Mouse (Mus musculus) liver, embryonic 15.5 days (tissue): Measurements from ENCODE around the gene Gm4894. TPM values are rescaled to one million over a fixed set of nuclear protein-coding genes. Genes with fewer than 3 reads are reported as not detected.

Source experiments
- ATAC-seq: fragments of 200-750 bp; cut with Nextera tagmentation; 2 replicates; pipeline ENCODE4 v1.8.0; 2017; ENCODE audit warnings: moderate number of reproducible peaks, mild to moderate bottlenecking, moderate library complexity; ENCODE audit not compliant: insufficient read depth
- H3K27ac ChIP-seq: fragments of 300-500 bp; sonication (generic); replicated peaks from 2 replicates; pipeline ENCODE4 v1.5.1; 2015; ENCODE audit warnings: mild to moderate bottlenecking, inconsistent platforms
- H3K27me3 ChIP-seq: fragments of 300-500 bp; sonication (generic); 2 replicates; pipeline ENCODE4 v1.6.1; 2015; ENCODE audit warnings: mild to moderate bottlenecking, inconsistent platforms
- H3K36me3 ChIP-seq: fragments of 300-500 bp; sonication (generic); replicated peaks from 2 replicates; pipeline ENCODE4 v1.6.1; 2015; ENCODE audit warnings: moderate library complexity, mild to moderate bottlenecking, inconsistent platforms
- H3K4me1 ChIP-seq: fragments of 300-500 bp; sonication (generic); replicated peaks from 2 replicates; pipeline ENCODE4 v1.6.1; 2015; ENCODE audit warnings: inconsistent platforms
- H3K4me2 ChIP-seq: fragments of 300-500 bp; sonication (generic); 2 replicates; pipeline ENCODE4 v1.6.1; 2015; ENCODE audit warnings: moderate library complexity, mild to moderate bottlenecking, inconsistent platforms
- H3K4me3 ChIP-seq: fragments of 300-500 bp; sonication (generic); replicated peaks from 2 replicates; pipeline ENCODE4 v1.5.1; 2015; ENCODE audit warnings: mild to moderate bottlenecking, inconsistent platforms
- H3K9ac ChIP-seq: fragments of 300-500 bp; sonication (generic); 2 replicates; pipeline ENCODE4 v1.6.1; 2015; ENCODE audit warnings: moderate library complexity, mild to moderate bottlenecking, inconsistent platforms
- H3K9me3 ChIP-seq: fragments of 300-500 bp; sonication (generic); replicated peaks from 2 replicates; pipeline ENCODE4 v1.6.1; 2016; ENCODE audit warnings: inconsistent platforms
- WGBS: fragments of 180-500 bp; shearing (Covaris S2); methylation state at CpG from one replicate; pipeline ENCODE4 v1.1.7; 2015; ENCODE audit warnings: mixed read lengths; ENCODE audit not compliant: insufficient replicate concordance; 5-methylcytosine and 5-hydroxymethylcytosine counted together
- polyA plus RNA-seq: library from polyadenylated mRNA; unstranded; fragments of >200 nt; fragmentation: Nextera tagmentation; extraction: Ambion mirVana; gene quantifications from 2 replicates; pipeline ENCODE4 v1.2.1, GENCODE M21; 2015

Gene Gm4894
- polyA plus RNA-seq, 1 experiment from 2014 or later, result not detected

GRCm38 (mm10) chr9:49275976-49276375, 25.6 kb downstream of the Gm4894 start:
- Histone ChIP-seq H3K9ac (no peak overlapping the region), H3K9me3 (no peaks in the 10 kb centered on the region), H3K36me3 (no peaks in the 10 kb centered on the region), H3K4me1 (no peaks in the 10 kb centered on the region), H3K4me2 (no peak overlapping the region), H3K4me3 (no peak overlapping the region), H3K27ac (no peak overlapping the region), H3K27me3 (no peaks in the 10 kb centered on the region)
- WGBS, result 49% methylated on average over 4 of the region's 4 CpGs
- no peak for ATAC-seq

GRCm38 (mm10) chr9:49276542-49277334, 26.4 kb downstream of the Gm4894 start:
- 78% methylated on average over 11 of the region's 11 CpGs for WGBS
- no peak overlapping the region for H3K9ac ChIP-seq
- no peaks in the 10 kb centered on the region for H3K36me3 ChIP-seq
- no peak overlapping the region for H3K4me2 ChIP-seq
- no peaks in the 10 kb centered on the region for H3K9me3 ChIP-seq
- no peaks in the 10 kb centered on the region for H3K27me3 ChIP-seq
- no peak for ATAC-seq
- no peak overlapping the region for H3K27ac ChIP-seq
- H3K4me3 ChIP-seq, result no peak overlapping the region
- no peaks in the 10 kb centered on the region for H3K4me1 ChIP-seq

- ATAC-seq, result no peak
- no peaks in the 10 kb centered on the region for H3K27me3 ChIP-seq
- no peak overlapping the region for H3K4me3 ChIP-seq
- H3K9ac ChIP-seq, result no peak overlapping the region
- H3K9me3 ChIP-seq, result no peaks in the 10 kb centered on the region
- no peak overlapping the region for H3K4me2 ChIP-seq
- no peaks in the 10 kb centered on the region for H3K36me3 ChIP-seq
- no peaks in the 10 kb centered on the region for H3K4me1 ChIP-seq
- WGBS, result 40% methylated on average over 1 of the region's 1 CpGs
- H3K27ac ChIP-seq, result no peak overlapping the region
Observed at GRCm38 (mm10) chr9:49295101-49295500, 44.8 kb downstream of the Gm4894 start.

- Histone ChIP-seq H3K4me1 (no peaks in the 10 kb centered on the region), H3K9ac (no peak overlapping the region), H3K4me2 (no peak overlapping the region), H3K27ac (no peak overlapping the region), H3K27me3 (no peaks in the 10 kb centered on the region), H3K36me3 (no peaks in the 10 kb centered on the region), H3K9me3 (no peaks in the 10 kb centered on the region), H3K4me3 (no peak overlapping the region)
- 55% methylated on average over 3 of the region's 3 CpGs for WGBS
- ATAC-seq, result no peak
Observed at GRCm38 (mm10) chr9:49307576-49307975, 57.2 kb downstream of the Gm4894 start.

GRCm38 (mm10) chr9:49310821-49311220, 60.5 kb downstream of the Gm4894 start:
- WGBS, result 39% methylated on average over 4 of the region's 4 CpGs
- Histone ChIP-seq H3K4me1 (no peaks in the 10 kb centered on the region), H3K4me2 (no peak overlapping the region), H3K36me3 (no peaks in the 10 kb centered on the region), H3K4me3 (no peak overlapping the region), H3K9me3 (no peaks in the 10 kb centered on the region), H3K27me3 (no peaks in the 10 kb centered on the region), H3K9ac (no peak overlapping the region), H3K27ac (no peak overlapping the region)
- no peak for ATAC-seq

- no peak overlapping the region for H3K4me3 ChIP-seq
- H3K27me3 ChIP-seq, result no peaks in the 10 kb centered on the region
- no peaks in the 10 kb centered on the region for H3K4me1 ChIP-seq
- H3K9ac ChIP-seq, result no peak overlapping the region
- no peak for ATAC-seq
- H3K9me3 ChIP-seq, result no peaks in the 10 kb centered on the region
- H3K27ac ChIP-seq, result no peak overlapping the region
- no peak overlapping the region for H3K4me2 ChIP-seq
- no peaks in the 10 kb centered on the region for H3K36me3 ChIP-seq
Observed at GRCm38 (mm10) chr9:49318638-49319037, 68.3 kb downstream of the Gm4894 start.

Other genes with a start within 250 kb of the Gm4894 start
- gene Zw10, start 194.9 kb upstream of the Gm4894 start, polyA plus RNA-seq, result 19.7 and 19.8 TPM in 2 replicates
- gene Tmprss5, start 169.3 kb upstream of the Gm4894 start, polyA plus RNA-seq, result not detected in 2 replicates
- gene Drd2, start 90.1 kb downstream of the Gm4894 start, polyA plus RNA-seq, result not detected in 2 replicates
- not detected in 2 replicates for gene Ankk1, start 176.5 kb downstream of the Gm4894 start, polyA plus RNA-seq
- 0.07 and 0.24 TPM in 2 replicates for gene Ttc12, start 235.7 kb downstream of the Gm4894 start, polyA plus RNA-seq